Mouse (Mus musculus) midbrain, embryonic 10.5 days (tissue): ENCODE data around the gene She. TPM values are rescaled to one million over a fixed set of nuclear protein-coding genes. Genes with fewer than 3 reads are reported as not detected.

Experiments used
- DNase-seq: peaks from one replicate; pipeline ENCODE4 v3.0.0-alpha.2; 2017; ENCODE audit warnings: low spot score
- H3K27ac ChIP-seq: fragments of 300-500 bp; sonication (generic); replicated peaks from 2 replicates; pipeline ENCODE4 v1.5.1; 2016; ENCODE audit warnings: mild to moderate bottlenecking
- H3K27me3 ChIP-seq: fragments of 300-500 bp; sonication (generic); 2 replicates; pipeline ENCODE4 v1.6.1; 2016; ENCODE audit warnings: low read depth, mild to moderate bottlenecking; ENCODE audit not compliant: poor library complexity, severe bottlenecking
- H3K36me3 ChIP-seq: fragments of 300-500 bp; sonication (generic); 2 replicates; pipeline ENCODE4 v1.6.1; 2016; ENCODE audit warnings: mild to moderate bottlenecking, moderate library complexity
- H3K4me1 ChIP-seq: fragments of 300-500 bp; sonication (generic); 2 replicates; pipeline ENCODE4 v1.6.1; 2016
- H3K4me3 ChIP-seq: fragments of 300-500 bp; sonication (generic); 2 replicates; pipeline ENCODE4 v1.5.1; 2016; ENCODE audit warnings: mild to moderate bottlenecking, moderate library complexity
- H3K9me3 ChIP-seq: fragments of 300-500 bp; sonication (generic); replicated peaks from 2 replicates; pipeline ENCODE4 v1.6.1; 2016; ENCODE audit warnings: mild to moderate bottlenecking
- WGBS: fragments of 180-500 bp; shearing (Covaris S2); methylation state at CpG from one replicate; pipeline ENCODE4 v1.1.7; 2016; 5-methylcytosine and 5-hydroxymethylcytosine counted together
- polyA plus RNA-seq: library from polyadenylated mRNA; unstranded; fragments of >200 nt; fragmentation: Nextera tagmentation; extraction: Ambion mirVana; gene quantifications from 2 replicates; pipeline ENCODE4 v1.2.1, GENCODE M21; 2016

She gene
- polyA plus RNA-seq, 1 experiment from 2014 or later: 2.0 TPM

DNA sequence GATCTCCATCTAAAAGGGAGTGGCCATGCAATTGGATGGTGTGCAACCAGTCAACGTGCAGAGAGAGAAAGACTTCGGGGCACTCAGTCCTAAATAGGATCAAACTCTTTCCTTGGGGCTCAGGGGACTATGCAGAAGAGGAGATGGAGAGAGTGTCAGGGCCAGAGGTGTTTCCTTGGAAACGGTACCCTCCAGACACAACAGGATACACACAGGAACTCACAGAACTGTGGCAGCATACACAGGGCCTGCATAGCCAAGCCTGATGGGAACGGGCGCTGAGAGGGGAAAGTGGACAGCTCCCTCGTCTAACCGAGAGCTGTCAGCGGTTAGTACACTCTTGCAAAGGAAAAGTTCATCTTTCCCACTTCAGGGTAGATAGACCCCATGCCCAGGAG is 68.3 kb downstream of the She start:
- WGBS: 79% methylated on average over 8 of the region's 8 CpGs
- peaks cover 23% of the 10 kb centered on the region for H3K4me1 ChIP-seq
- no peaks in the 10 kb centered on the region for H3K9me3 ChIP-seq
- no peaks in the 10 kb centered on the region for H3K36me3 ChIP-seq
- H3K4me3 ChIP-seq: no peak overlapping the region
- H3K27me3 ChIP-seq: peaks cover 11% of the 10 kb centered on the region
- DNase-seq: no peak
- no peak overlapping the region for H3K27ac ChIP-seq

DNA sequence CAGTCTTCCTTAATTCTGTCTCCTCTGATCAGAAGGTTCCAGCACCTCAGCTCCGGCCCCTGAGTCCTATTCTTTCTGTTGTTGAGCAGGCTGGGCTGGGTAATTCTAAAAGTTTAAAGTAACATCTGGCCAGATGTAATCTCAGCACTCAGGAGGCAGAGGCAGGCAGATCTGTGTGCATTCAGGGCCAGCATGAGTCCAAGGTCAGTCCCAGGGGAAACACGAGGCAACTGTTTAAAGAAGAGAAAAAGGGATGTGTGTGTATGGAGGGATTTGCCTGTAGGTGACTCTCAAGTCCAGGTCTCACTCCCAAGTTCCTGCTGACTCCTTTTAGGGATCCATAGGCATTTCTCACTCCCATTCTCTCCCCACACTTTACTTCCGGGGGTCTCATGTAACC is 76.7 kb downstream of the She start:
- peaks cover 24% of the 10 kb centered on the region for H3K27me3 ChIP-seq
- H3K4me3 ChIP-seq: no peak overlapping the region
- no peak for DNase-seq
- no peak overlapping the region for H3K27ac ChIP-seq
- no peaks in the 10 kb centered on the region for H3K9me3 ChIP-seq
- peaks cover 13% of the 10 kb centered on the region for H3K4me1 ChIP-seq
- WGBS: 81% methylated on average over 3 of the region's 3 CpGs
- H3K36me3 ChIP-seq: no peaks in the 10 kb centered on the region

Other genes with a start within 250 kb of the She start
- 13.6 and 16.4 TPM in 2 replicates for gene Adar, start 116.3 kb upstream of the She start, polyA plus RNA-seq
- 5.9 and 11.3 TPM in 2 replicates for gene Chrnb2, start 66.7 kb upstream of the She start, polyA plus RNA-seq
- gene Ube2q1, start 57.8 kb upstream of the She start, polyA plus RNA-seq: 12.5 and 12.9 TPM in 2 replicates
- 0.39 and 0.52 TPM in 2 replicates for gene Il6ra, start 81.8 kb downstream of the She start, polyA plus RNA-seq
- gene Atp8b2, start 132.1 kb downstream of the She start, polyA plus RNA-seq: 12.4 and 12.9 TPM in 2 replicates
- gene Hax1, start 167.4 kb downstream of the She start, polyA plus RNA-seq: 172 and 182 TPM in 2 replicates
- gene 4933434E20Rik, start 220.3 kb downstream of the She start, polyA plus RNA-seq: 235 and 237 TPM in 2 replicates
- 196 and 204 TPM in 2 replicates for gene Ubap2l, start 221.3 kb downstream of the She start, polyA plus RNA-seq
- 576 and 578 TPM in 2 replicates for gene Tpm3, start 241.3 kb downstream of the She start, polyA plus RNA-seq